Mouse (Mus musculus): ENCODE data around the gene Rnf40.

Gene Rnf40

DNA sequence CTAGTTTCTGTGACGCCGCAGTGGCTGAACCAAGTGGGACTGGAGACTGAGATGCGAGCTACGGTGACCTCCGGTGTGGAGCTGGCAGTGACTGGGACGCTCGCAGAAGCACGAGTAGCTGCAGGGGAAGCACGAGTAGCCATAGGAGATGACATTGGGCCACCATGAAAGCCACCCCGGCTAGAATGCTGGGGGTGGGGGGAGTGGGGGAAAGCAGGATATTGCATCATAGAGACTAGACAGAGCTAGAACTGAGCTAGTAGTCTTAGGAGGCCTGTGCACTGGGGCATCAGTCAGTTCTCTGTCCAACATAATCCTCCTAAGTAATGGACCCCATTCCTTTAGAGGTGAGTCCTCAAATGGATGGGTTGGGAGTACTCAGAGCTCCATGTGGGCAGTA lies 15.7 kb downstream of the Rnf40 start:
- DNase-seq = no peak

DNA sequence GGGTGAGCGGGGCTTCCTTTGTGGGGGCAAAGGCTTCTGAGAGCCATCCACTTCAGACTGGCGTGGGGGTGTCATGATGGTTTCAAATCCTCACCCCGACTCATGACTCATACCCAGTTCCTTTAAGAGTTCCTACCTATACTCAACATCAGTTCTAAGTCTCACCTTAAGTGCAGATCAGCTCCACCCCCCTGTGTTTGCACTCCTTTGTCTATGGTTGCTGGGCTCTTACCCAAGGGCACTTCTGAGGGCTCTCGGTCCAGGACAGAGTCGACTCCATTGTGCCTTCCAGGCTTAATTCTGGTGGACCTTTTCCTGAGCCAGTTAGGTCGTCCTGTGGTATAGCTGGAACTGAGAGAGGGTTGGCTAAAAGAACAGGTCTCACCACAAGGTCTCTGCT lies 18.6 kb downstream of the Rnf40 start:
- no peak for DNase-seq

GRCm38 (mm10) chr7:127611011-127611410 lies 22.4 kb downstream of the Rnf40 start:
- no peak for DNase-seq

DNA sequence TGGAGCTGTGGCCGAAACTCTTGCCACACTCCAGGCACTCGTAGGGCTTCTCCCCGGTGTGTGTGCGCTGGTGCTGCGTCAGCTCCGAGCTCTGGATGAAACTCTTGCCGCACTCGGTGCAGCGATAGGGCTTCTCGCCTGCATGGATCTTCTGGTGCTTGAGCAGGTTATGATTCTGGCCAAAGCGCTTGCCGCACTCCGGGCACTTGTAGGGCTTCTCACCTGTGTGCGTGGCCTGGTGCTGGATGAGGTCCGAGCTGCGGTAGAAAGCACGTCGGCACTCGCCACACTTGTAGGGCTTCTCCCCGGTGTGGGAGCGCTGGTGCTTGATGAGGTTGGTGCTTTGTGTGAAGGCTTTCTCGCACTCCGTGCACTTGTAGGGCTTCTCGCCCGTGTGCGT lies 23.0 kb downstream of the Rnf40 start:
- DNase-seq = no peak

DNA sequence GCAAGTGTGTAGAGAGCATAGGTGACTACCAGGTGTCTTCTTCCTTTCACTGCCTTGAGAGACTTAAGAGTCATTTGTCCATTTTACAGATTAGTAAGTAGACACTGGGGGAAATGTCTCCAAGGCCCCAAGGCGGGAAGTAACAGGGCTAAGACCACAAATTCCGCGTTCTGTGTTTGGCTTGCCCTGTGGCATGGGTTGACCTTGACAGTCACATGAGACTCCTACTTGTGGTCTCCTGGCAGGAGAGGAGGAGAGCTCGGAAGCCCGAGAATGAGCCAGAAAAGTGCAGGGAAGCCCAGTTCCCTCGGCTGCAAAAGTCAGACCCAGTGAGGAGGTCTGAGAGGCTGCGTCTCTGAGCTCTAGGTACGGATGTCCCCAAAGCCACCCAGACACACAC lies 24.9 kb downstream of the Rnf40 start:
- DNase-seq = peak; percentile 44

GRCm38 (mm10) chr7:127614091-127614490 lies 25.5 kb downstream of the Rnf40 start:
- no peak for DNase-seq

- peak; percentile 75 for DNase-seq
Observed at GRCm38 (mm10) chr7:127614511-127614890, 25.9 kb downstream of the Rnf40 start.

- peak; percentile 80 for DNase-seq
Observed at GRCm38 (mm10) chr7:127614891-127615843, 26.6 kb downstream of the Rnf40 start, which contains the start of gene Zfp629. TSS of gene Zfp629 (minus strand) at chr7:127615797.

GRCm38 (mm10) chr7:127616336-127616735 lies 27.8 kb downstream of the Rnf40 start:
- DNase-seq = no peak

- DNase-seq = no peak
Observed at GRCm38 (mm10) chr7:127616881-127617280, 28.3 kb downstream of the Rnf40 start.

GRCm38 (mm10) chr7:127617962-127618361 lies 29.4 kb downstream of the Rnf40 start:
- peak; percentile 1 for DNase-seq

DNA sequence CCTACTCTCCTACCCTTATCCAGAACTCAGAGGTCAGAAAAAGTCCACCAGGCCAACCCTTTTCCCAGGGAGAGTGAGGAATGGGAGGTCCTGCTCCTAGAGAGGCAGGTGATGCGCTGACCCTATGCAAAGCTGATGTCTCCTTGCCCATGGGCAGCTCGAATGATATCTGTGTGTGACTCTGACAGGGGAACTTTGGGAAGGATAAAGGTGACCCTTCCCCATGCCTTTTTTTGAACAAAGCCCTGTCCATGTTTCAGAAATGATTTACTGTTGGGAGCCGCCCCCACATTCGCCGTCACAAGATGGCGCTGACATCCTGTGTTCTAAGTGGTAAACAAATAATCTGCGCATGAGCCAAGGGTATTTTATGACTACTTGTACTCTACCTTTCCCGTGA lies 29.8 kb downstream of the Rnf40 start:
- peak; percentile 10 for DNase-seq

GRCm38 (mm10) chr7:127626039-127626438 lies 37.5 kb downstream of the Rnf40 start:
- DNase-seq = no peak

DNA sequence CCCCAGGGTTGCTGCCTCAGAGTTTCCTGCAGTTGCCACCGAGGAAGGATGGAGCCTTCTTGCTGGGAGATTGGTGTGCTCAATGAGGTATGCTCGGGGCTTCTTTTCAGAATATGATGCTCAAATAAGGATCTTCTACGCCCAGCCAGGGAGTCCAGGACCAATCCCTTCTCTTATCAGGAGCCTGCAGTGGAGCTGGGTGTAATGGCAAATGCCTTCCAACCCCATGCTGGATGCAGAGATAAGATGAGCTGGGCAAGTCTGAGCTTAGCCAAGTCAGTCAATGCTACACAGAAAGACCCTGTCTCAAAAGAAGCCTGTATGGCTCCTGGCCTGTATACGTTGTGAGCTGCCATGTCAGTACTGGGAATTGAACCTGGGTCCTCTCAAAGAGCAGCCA lies 37.9 kb downstream of the Rnf40 start:
- DNase-seq = no peak

GRCm38 (mm10) chr7:127628646-127629045 lies 40.1 kb downstream of the Rnf40 start:
- no peak for DNase-seq

DNA sequence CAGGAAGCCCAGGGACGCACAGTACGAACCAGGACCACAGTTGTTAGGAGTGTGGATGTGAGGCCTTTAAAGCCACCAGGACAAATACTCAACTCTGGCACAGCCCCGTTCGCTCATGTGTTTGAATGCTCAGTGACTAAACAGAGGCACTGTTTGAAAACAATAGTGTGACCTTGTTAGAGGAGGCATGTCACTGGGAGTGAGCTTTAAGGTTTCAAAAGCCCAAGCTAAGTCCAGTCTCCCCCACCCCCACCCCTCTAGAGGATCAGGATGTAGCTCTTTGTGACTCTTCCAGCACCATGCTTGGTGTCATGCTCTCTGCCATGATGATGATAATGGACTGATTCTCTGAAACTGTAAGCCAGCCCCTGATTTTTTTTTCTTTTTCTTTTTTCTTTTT lies 42.8 kb downstream of the Rnf40 start:
- no peak for DNase-seq

DNA sequence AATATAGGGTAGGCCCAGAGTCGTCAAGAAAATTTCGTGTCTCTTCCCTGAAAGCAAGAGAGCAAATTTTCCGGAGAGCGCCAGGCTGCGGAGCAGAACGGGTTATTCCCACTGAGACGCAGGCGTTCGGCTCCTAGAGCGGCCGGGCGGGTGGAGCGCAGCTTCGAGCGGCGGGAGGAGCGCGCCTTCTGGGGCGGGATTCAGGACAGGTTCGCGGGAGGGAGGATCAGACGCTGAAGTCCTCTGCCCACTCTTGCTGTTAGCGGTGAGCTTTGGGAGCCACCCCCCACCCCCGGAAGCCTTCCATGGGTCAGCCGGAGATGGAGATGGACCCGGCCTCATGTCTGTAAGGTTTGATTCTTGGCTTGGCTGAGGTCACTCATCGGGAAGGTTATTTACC lies 48.4 kb downstream of the Rnf40 start:
- DNase-seq = peak; percentile 68

- no peak for DNase-seq
Observed at GRCm38 (mm10) chr7:127641260-127641659, 52.7 kb downstream of the Rnf40 start.

DNA sequence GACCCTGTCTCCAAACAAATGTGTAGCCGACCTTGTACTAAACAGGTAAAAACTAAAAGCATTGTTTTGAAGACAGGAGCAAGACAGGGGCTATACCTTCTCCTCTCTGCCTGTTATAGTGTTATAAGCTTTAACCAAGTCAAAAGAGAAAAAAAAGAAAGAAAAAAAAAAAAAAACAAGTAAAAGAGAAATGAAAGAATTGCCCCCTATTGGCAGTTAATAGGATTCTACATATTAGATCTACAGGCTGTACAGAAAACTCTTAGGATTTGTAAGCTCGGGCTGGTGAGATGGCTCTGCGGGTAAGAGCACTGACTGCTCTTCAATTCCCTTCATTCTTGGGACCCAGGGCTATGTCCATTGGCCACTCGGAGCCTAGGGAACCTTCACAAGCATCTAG lies 53.7 kb downstream of the Rnf40 start:
- DNase-seq = no peak

DNA sequence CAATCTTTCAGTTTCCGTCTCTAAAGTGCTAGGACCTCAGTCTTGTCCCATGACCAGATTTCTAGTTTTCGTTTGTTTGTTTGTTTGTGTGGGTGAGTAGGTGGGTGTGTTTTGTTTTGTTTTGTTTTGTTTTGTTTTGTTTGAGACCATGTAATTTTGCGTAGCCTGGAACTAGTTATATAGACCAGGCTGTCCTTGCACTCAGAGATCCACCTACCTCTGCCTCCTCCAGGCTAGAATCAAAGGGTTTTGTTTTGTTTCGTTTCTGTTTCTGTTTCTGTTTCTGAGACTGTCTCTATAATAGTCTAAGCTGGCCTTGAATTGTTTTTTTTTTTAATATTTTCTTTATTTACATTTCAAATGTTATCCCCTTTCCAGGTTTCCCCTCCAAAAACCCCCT lies 57.8 kb downstream of the Rnf40 start:
- no peak for DNase-seq

- peak; percentile 65 for DNase-seq
Observed at GRCm38 (mm10) chr7:127647576-127647975, 59.0 kb downstream of the Rnf40 start.

DNA sequence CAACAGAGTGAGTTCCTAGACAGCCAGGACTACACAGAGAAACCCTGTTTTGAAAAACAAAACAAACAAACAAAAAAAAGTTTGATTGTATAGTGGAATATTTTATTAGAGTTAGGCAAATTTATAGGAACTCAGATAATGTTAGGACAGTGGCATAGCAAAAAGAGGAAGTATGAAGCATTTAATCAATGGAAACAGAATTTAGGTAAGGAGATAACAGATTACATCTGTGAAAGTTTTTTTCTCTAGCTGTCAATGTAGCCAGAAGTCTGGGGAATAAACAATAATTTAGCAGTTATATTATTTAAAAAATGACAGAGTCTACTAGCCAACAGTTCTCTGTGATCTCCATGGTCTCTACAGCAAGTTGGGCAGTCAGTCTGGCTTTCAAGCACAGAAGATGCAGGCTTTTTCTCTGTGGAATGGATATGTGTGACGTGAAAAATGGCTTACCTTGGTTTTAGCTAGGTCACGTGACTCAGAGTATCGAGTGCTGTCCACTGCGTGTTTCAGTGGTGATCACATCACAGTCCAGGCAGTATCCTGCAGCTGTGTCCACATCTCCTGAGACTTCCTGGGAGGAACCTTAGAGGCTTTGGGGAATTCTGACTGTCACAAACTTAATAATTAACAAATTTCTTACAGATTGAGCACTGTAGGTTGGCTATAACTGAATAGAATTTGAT lies 60.1 kb downstream of the Rnf40 start:
- DNase-seq = peak; percentile 43

- peak; percentile 71 for DNase-seq
Observed at GRCm38 (mm10) chr7:127649206-127649605, 60.6 kb downstream of the Rnf40 start.

DNA sequence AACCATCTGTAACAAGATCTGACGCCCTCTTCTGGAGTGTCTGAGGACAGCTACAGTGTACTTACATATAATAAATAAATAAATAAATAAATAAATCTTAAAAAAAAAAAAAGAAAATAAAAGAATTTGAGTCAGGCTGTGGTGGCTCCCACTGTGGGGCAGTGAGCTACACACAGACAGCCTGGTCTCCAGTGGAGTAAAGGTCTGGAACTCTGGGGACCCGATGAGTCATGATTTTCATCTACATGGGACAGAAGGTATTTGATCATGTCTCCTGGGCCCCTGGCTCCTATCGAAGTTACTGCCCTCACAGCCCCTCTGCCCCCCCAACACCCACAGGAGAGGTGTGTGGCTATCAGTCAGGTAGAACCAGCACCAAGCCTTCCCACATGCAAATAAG lies 63.1 kb downstream of the Rnf40 start:
- DNase-seq = no peak
